Mouse (Mus musculus) spleen, adult 2 months (tissue): Measurements from ENCODE around the gene Ppt2. TPM values are rescaled to one million over a fixed set of nuclear protein-coding genes. Genes with fewer than 3 reads are reported as not detected.
A peak's percentile ranks its signal among the peaks of the same experiment; 100 is the strongest.

Experiments
- DNase-seq, 2 experiments: peaks; one replicate each; pipeline versions ENCODE4 v3.0.0 to v3.0.0-alpha.2; 2012 to 2021; ENCODE audit warnings: low spot score in 2 of 2, low read depth in 1 of 2
- H3K27ac ChIP-seq: fragments of 200-500 bp; 2 replicates; pipeline ENCODE4 v1.5.1; 2012; ENCODE audit warnings: low read length, inconsistent platforms; ENCODE audit not compliant: insufficient read depth
- H3K27me3 ChIP-seq: fragments of 200-500 bp; 2 replicates; pipeline ENCODE4 v1.6.1; 2012; ENCODE audit warnings: mild to moderate bottlenecking, moderate library complexity, low read length, inconsistent platforms; ENCODE audit not compliant: control insufficient read depth, insufficient read depth
- H3K36me3 ChIP-seq: fragments of 200-500 bp; 2 replicates; pipeline ENCODE4 v1.6.1; 2012; ENCODE audit warnings: mild to moderate bottlenecking, low read length, inconsistent platforms; ENCODE audit not compliant: control insufficient read depth, insufficient read depth
- H3K4me1 ChIP-seq: fragments of 200-500 bp; 2 replicates; pipeline ENCODE4 v1.6.1; 2011; ENCODE audit warnings: inconsistent platforms; ENCODE audit not compliant: control insufficient read depth, insufficient read depth, insufficient read length
- H3K4me3 ChIP-seq: fragments of 200-500 bp; 2 replicates; pipeline ENCODE4 v1.5.1; 2011; ENCODE audit warnings: mild to moderate bottlenecking, inconsistent platforms; ENCODE audit not compliant: insufficient read depth, insufficient read length; ENCODE audit errors: extremely low read depth
- CTCF ChIP-seq: fragments of 200-500 bp; IDR thresholded peaks from 2 replicates; pipeline ENCODE4 v1.5.1; 2011; ENCODE audit warnings: mild to moderate bottlenecking, inconsistent platforms; ENCODE audit not compliant: insufficient read depth, insufficient read length, insufficient replicate concordance; ENCODE audit errors: extremely low read depth
- POLR2A ChIP-seq: fragments of 200-500 bp; IDR thresholded peaks from 2 replicates; pipeline ENCODE4 v1.6.1; 2011; ENCODE audit warnings: low read depth, low read length, inconsistent platforms
- WGBS: fragments of 180-500 bp; shearing (Covaris S2); methylation state at CpG from one replicate; pipeline ENCODE4 v1.1.7; 2018; 5-methylcytosine and 5-hydroxymethylcytosine counted together
- polyA plus RNA-seq: library from polyadenylated mRNA; depleted of rRNA; stranded (reverse); fragments of >200 nt; gene quantifications from 2 replicates; pipeline ENCODE4 v1.2.3, GENCODE M21; 2012; rRNA removed

Ppt2 gene
- polyA plus RNA-seq = 31.7 and 36.3 TPM in 2 replicates

DNA sequence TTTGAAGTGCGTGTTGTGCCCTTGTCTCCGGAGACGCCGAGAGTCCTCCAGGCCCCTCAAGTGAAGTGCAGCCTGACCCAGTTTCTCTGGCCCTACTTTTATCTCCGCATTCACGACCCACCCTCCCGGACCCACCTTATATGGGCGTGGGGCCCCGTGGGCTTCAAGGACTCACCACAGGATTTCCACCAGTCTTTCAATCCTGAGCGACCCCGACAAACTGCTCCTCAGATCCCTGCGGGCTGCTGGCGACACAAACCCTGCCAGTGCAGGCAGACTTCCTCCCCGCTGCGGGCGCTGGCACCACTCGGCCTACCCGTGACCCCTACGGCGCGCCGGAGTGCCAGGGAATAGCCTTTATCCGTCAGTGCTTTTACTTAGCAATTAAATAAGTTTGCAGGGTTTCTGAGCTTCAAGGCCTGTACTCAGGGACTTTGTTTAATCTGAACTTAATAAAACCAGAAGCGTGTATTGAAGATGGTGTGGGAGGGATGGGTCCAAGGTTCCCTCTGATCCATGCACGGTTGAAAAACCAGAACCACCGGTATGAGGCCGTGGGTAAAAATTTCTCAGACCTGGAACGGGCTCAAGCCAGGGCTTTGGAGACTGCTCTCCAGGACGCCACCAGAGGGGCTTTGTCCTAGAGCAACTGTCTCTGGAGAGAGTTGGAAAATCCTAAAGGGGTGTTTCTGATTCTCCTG, at the start of gene Ppt2:
Gene Ppt2 (minus strand): TSS at position 568 of the 701 bp plus-strand sequence.
- no peak for TF ChIP-seq CTCF
- Histone ChIP-seq H3K27me3 (peaks cover 12% of the 10 kb centered on the region; the same call in 1 of the 2 replicates), H3K27ac (peak within 1 kb of the TSS; percentile 58), H3K4me1 (peaks cover 19% of the 10 kb centered on the region), H3K36me3 (no peaks in the 10 kb centered on the region), H3K4me3 (peak within 1 kb of the TSS; percentile 60)
- 8% methylated on average over 29 of the region's 29 CpGs for WGBS
- no peak for DNase-seq

- Histone ChIP-seq H3K4me1 (no peaks in the 10 kb centered on the region; the same call in 1 of the 2 replicates), H3K4me3 (no peak overlapping the region), H3K36me3 (no peaks in the 10 kb centered on the region), H3K27me3 (peaks cover 3% of the 10 kb centered on the region; the same call in 1 of the 2 replicates), H3K27ac (no peak overlapping the region)
- no peak for DNase-seq
- TF ChIP-seq CTCF = no peak
- TF ChIP-seq POLR2A = no peak
- 81% methylated on average over 12 of the region's 12 CpGs for WGBS
Observed at GRCm38 (mm10) chr17:34676671-34677070, 48.4 kb upstream of the Ppt2 start.

DNA sequence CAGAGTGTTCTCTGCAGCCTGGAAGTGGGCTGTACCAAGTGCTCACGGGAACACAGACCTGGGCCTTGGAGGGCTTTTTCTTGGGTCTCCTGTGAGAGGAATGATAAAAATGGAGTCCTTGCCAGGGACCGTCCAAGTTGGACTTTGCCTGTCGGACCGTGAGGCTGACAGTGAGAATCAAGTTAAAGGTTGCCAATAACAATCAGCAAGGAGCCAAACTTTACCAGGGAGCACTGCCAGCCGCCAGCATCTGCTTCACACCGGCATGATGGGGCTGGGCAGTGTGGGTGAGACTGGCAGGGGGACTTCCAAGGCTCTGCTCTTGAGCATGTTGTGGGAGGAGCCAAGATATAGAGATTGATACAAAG, 47.8 kb upstream of the Ppt2 start:
- H3K27me3 ChIP-seq = peaks cover 7% of the 10 kb centered on the region; the same call in 1 of the 2 replicates
- no peak overlapping the region for H3K4me3 ChIP-seq
- H3K27ac ChIP-seq = no peak overlapping the region
- no peaks in the 10 kb centered on the region for H3K36me3 ChIP-seq
- no peak for DNase-seq
- no peak for TF ChIP-seq POLR2A
- no peak for TF ChIP-seq CTCF
- H3K4me1 ChIP-seq = no peaks in the 10 kb centered on the region; the same call in 1 of the 2 replicates
- WGBS = 79% methylated on average over 6 of the region's 6 CpGs

DNA sequence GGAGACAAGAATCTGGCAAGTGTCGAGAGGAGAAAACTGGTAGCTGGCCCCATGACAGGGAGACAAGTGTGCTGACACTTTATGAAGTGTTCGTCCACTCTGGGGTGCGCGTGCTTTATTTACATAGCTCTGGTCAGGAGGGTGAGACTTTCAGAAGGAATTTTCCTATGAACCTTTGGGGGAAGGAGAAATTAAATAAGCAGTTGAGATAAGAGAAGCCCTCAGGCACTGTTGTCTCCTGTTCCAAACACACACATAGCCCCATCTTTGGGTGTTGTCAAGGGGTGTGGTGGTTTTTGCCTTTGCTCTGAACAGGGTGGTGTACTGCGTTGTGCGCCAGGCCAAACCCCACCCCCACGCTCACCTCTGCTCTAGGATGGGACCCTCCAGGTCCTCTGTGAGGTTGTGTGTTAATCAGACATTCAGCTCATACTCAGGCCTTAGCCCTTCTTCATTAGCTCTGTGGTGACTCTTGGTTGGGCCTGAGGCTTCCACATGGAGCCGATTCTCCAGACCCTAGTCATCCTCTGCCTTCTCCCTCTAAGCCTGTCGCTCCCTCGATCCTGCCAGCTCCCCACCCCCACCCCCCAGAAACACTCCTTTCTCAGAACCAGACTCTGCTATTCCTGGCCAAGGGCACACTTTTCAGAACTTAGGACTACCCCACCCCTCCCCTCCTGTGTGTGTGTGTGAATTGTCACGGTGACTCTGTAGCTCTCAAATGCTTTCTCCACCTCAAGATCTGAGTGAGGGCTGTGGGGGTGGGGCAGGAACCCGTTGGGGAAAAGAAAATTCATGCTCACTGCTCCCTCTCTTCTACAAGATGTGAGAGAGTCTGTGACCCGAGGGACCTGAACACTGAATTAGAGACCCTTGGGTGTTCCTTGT, 47.1 kb upstream of the Ppt2 start:
- DNase-seq = no peak
- no peaks in the 10 kb centered on the region; the same call in 1 of the 2 replicates for H3K4me1 ChIP-seq
- H3K27me3 ChIP-seq = peaks cover 9% of the 10 kb centered on the region; the same call in 1 of the 2 replicates
- TF ChIP-seq CTCF = no peak
- no peak for TF ChIP-seq POLR2A
- WGBS = 71% methylated on average over 13 of the region's 13 CpGs
- H3K4me3 ChIP-seq = no peak overlapping the region
- H3K27ac ChIP-seq = no peak overlapping the region
- no peaks in the 10 kb centered on the region for H3K36me3 ChIP-seq

DNA sequence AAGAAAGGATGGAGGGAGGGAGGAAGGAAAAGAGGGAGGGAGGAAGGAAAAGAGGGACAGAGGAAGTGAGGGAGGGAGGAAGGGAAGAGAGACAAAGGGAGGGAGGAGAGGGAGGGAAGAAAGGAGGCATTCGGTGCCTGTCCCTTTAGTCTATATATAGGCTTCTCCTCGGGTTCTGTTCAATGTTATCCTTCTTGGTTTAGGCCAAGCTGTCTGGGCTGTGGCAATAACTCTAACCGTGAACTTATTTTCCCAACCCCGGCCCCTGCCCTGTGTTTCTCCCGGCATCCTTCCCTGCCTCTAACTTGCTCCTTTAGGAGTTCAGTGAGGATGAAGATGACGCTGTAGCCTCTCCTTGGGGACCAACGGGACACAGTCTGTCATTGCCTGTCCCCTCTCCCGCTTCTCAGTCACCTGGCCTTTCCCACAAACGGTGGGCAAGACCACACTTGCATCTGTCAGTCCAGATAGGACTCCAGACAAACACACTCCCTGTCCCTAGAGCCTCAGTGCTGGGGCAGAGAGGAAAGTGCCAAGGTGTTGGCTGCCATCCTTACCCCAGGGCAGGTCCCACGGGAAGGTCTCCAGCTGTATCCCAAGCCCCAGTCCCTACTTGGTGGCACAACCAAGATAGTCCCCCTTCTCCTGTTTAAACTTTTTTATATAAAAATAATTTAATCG, 46.4 kb upstream of the Ppt2 start:
- WGBS = 61% methylated on average over 11 of the region's 11 CpGs
- Histone ChIP-seq H3K27ac (no peak overlapping the region), H3K4me1 (no peaks in the 10 kb centered on the region; the same call in 1 of the 2 replicates)

GRCm38 (mm10) chr17:34673139-34673538, 44.8 kb upstream of the Ppt2 start:
- 85% methylated on average over 7 of the region's 7 CpGs for WGBS
- peaks cover 9% of the 10 kb centered on the region for H3K27me3 ChIP-seq
- no peak for TF ChIP-seq CTCF
- TF ChIP-seq POLR2A = no peak

More for the DNA sequence above, 46.4 kb upstream of the Ppt2 start:
- TF ChIP-seq CTCF (no peak), POLR2A (no peak)
- no peak overlapping the region for H3K4me3 ChIP-seq
- H3K36me3 ChIP-seq = no peaks in the 10 kb centered on the region
- DNase-seq = no peak
- H3K27me3 ChIP-seq = peaks cover 9% of the 10 kb centered on the region

More at GRCm38 (mm10) chr17:34673139-34673538, 44.8 kb upstream of the Ppt2 start:
- DNase-seq = no peak
- Histone ChIP-seq H3K36me3 (no peaks in the 10 kb centered on the region), H3K27ac (no peak overlapping the region), H3K4me1 (no peaks in the 10 kb centered on the region; the same call in 1 of the 2 replicates), H3K4me3 (no peak overlapping the region)
